Comparison of ENCODE assay signal across 8 mouse cellular contexts in the genomic region with DNA sequence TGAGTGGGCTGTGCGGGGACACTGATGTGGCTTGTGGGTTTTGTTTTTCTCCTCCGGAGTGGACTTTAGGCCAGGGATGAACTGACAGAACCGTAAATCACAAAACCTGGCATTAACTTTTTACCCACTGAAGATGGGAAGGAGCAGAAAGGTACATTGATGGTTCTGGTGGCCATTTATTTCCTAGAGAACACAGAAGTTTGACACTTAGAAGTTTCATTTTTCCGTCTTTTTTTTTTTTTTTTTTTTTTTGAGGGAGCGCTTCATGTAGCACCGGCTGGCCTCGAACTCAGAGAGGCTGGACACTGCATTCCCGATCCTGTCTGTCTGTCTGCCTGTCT. TPM values are rescaled to one million over a fixed set of nuclear protein-coding genes. Genes with fewer than 3 reads are reported as not detected.
DNase-seq lines count a peak whose midpoint lies in the region; ATAC-seq and TF ChIP-seq lines count a peak whose summit lies in the region.

No protein-coding gene starts in this region.

- peak overlapping the region; percentile 98 for H3K9ac ChIP-seq in lung, embryonic 16.5 days (ENCODE audit: low read length)
- H3K9ac ChIP-seq in embryonic facial prominence, embryonic 14.5 days (ENCODE audit: low read depth, low read length), result peak overlapping the region; percentile 96

- H3K4me1 ChIP-seq in lung, embryonic 16.5 days (replicated peaks; ENCODE audit: control insufficient read depth, insufficient read depth, low read length), result peaks cover 27% of the 10 kb centered on the region
- peaks cover 20% of the 10 kb centered on the region for H3K4me1 ChIP-seq in embryonic facial prominence, embryonic 14.5 days (ENCODE audit: control insufficient read depth, insufficient read depth, low read length)
- peaks cover 35% of the 10 kb centered on the region for H3K4me1 ChIP-seq in limb, embryonic 10.5 days
- H3K4me1 ChIP-seq in olfactory bulb, adult 2 months (ENCODE audit: control insufficient read depth, insufficient read depth, low read length), result peaks cover 8% of the 10 kb centered on the region

- peak overlapping the region; percentile 78 for H3K4me2 ChIP-seq in lung, embryonic 16.5 days (ENCODE audit: low read depth, low read length)
- peak overlapping the region; percentile 80 for H3K4me2 ChIP-seq in embryonic facial prominence, embryonic 14.5 days (ENCODE audit: low read depth, low read length)

- no peak for ATAC-seq in lung, embryonic 16.5 days (ENCODE audit: low read depth)
- ATAC-seq in embryonic facial prominence, embryonic 14.5 days (ENCODE audit: low read depth), result no peak

- TF ChIP-seq POLR2A in olfactory bulb, adult 2 months (IDR thresholded peaks at IDR 0.05; ENCODE audit: insufficient read depth, low read depth, low read length), result no peak

- WGBS in lung, embryonic 16.5 days, result 0% methylated on average over 8 of the region's 8 CpGs
- WGBS in embryonic facial prominence, embryonic 14.5 days, result under 1% methylated on average over 8 of the region's 8 CpGs
- WGBS in limb, embryonic 10.5 days, result 3% methylated on average over 8 of the region's 8 CpGs
- 2% methylated on average over 8 of the region's 8 CpGs for WGBS in olfactory bulb, adult 2 months

- H3K27me3 ChIP-seq in lung, embryonic 16.5 days (ENCODE audit: control insufficient read depth, insufficient read depth, low read depth, low read length), result no peaks in the 10 kb centered on the region
- no peaks in the 10 kb centered on the region for H3K27me3 ChIP-seq in embryonic facial prominence, embryonic 14.5 days (replicated peaks; ENCODE audit: control insufficient read depth, insufficient read depth, low read length)
- no peaks in the 10 kb centered on the region for H3K27me3 ChIP-seq in limb, embryonic 10.5 days (ENCODE audit: low read depth, poor library complexity, severe bottlenecking)

- no peak for TF ChIP-seq CTCF in olfactory bulb, adult 2 months (IDR thresholded peaks at IDR 0.05; ENCODE audit: insufficient read depth, low read depth, low read length)

- H3K36me3 ChIP-seq in lung, embryonic 16.5 days (ENCODE audit: control insufficient read depth, insufficient read depth, low read length), result no peaks in the 10 kb centered on the region
- H3K36me3 ChIP-seq in embryonic facial prominence, embryonic 14.5 days (ENCODE audit: control insufficient read depth, insufficient read depth, low read length), result peaks cover 33% of the 10 kb centered on the region
- H3K36me3 ChIP-seq in limb, embryonic 10.5 days, result peaks cover 53% of the 10 kb centered on the region

- no peak for DNase-seq in lung, adult 18-20 months
- DNase-seq in embryonic facial prominence, embryonic 14.5 days (ENCODE audit: low spot score), result no peak
- DNase-seq in limb, embryonic 10.5 days (ENCODE audit: low spot score), result no peak
- no peak for DNase-seq in ovary, postnatal 36 days (ENCODE audit: low spot score)
- DNase-seq in adrenal gland, adult (ENCODE audit: inconsistent age in 2 of 2, low spot score in 1 of 2), result no peak
- DNase-seq in kidney, adult 18-20 months, result no peak

- no peaks in the 10 kb centered on the region for H3K9me3 ChIP-seq in lung, embryonic 16.5 days (ENCODE audit: control insufficient read depth, low read length)
- H3K9me3 ChIP-seq in embryonic facial prominence, embryonic 14.5 days (ENCODE audit: control insufficient read depth, low read length), result no peaks in the 10 kb centered on the region
- H3K9me3 ChIP-seq in limb, embryonic 10.5 days (replicated peaks), result no peaks in the 10 kb centered on the region

- peak overlapping the region; percentile 99 for H3K4me3 ChIP-seq in lung, embryonic 16.5 days (ENCODE audit: low read length)
- H3K4me3 ChIP-seq in embryonic facial prominence, embryonic 14.5 days (ENCODE audit: low read depth, low read length), result peak overlapping the region; percentile 99
- peak overlapping the region; percentile 97 for H3K4me3 ChIP-seq in limb, embryonic 10.5 days
- peak overlapping the region; percentile 88 for H3K4me3 ChIP-seq in olfactory bulb, adult 2 months (ENCODE audit: insufficient read depth, low read depth, low read length)

- peak overlapping the region; percentile 97 for H3K27ac ChIP-seq in lung, embryonic 16.5 days (ENCODE audit: low read length)
- peak overlapping the region; percentile 96 for H3K27ac ChIP-seq in embryonic facial prominence, embryonic 14.5 days (replicated peaks; ENCODE audit: low read depth, low read length)
- peak overlapping the region; percentile 99 for H3K27ac ChIP-seq in limb, embryonic 10.5 days
- no peak overlapping the region for H3K27ac ChIP-seq in olfactory bulb, adult 2 months (ENCODE audit: insufficient read depth, low read depth, low read length)

RNA-seq across cellular contexts. Expression of a gene that starts 1.1 kb away (rescaled TPM):
- polyA plus RNA-seq in lung, embryonic 16.5 days (2015; fragmentation: Nextera tagmentation; extraction: Ambion mirVana), result 33.8 and 35.3 TPM in 2 replicates
- polyA plus RNA-seq in embryonic facial prominence, embryonic 14.5 days (2014; fragmentation: Nextera tagmentation; extraction: Ambion mirVana), result 46.9 and 48.4 TPM in 2 replicates
- 58.1 and 68.3 TPM in 2 replicates for polyA plus RNA-seq in limb, embryonic 10.5 days (2016; fragmentation: Nextera tagmentation; extraction: Ambion mirVana)
- 147 TPM in 1 of 2 replicates, not detected in the other for polyA plus RNA-seq in olfactory bulb, adult 2 months (2012; ENCODE audit: insufficient read depth, insufficient read length, low replicate concordance, missing spikeins)

RNA-seq across cellular contexts. Expression of a gene that starts 20.1 kb away (rescaled TPM):
- 53.3 and 56.2 TPM in 2 replicates for polyA plus RNA-seq in lung, embryonic 16.5 days (2015; fragmentation: Nextera tagmentation; extraction: Ambion mirVana)
- polyA plus RNA-seq in embryonic facial prominence, embryonic 14.5 days (2014; fragmentation: Nextera tagmentation; extraction: Ambion mirVana), result 44.3 and 44.4 TPM in 2 replicates
- 44.5 and 45.4 TPM in 2 replicates for polyA plus RNA-seq in limb, embryonic 10.5 days (2016; fragmentation: Nextera tagmentation; extraction: Ambion mirVana)
- polyA plus RNA-seq in olfactory bulb, adult 2 months (2012; ENCODE audit: insufficient read depth, insufficient read length, low replicate concordance, missing spikeins), result not detected in 2 replicates

RNA-seq across cellular contexts. Expression of a gene that starts 38.7 kb away (rescaled TPM):
- polyA plus RNA-seq in lung, embryonic 16.5 days (2015; fragmentation: Nextera tagmentation; extraction: Ambion mirVana), result 20.6 and 22.6 TPM in 2 replicates
- 24.1 and 30.1 TPM in 2 replicates for polyA plus RNA-seq in embryonic facial prominence, embryonic 14.5 days (2014; fragmentation: Nextera tagmentation; extraction: Ambion mirVana)
- 19.4 and 30.7 TPM in 2 replicates for polyA plus RNA-seq in limb, embryonic 10.5 days (2016; fragmentation: Nextera tagmentation; extraction: Ambion mirVana)
- not detected in 2 replicates for polyA plus RNA-seq in olfactory bulb, adult 2 months (2012; ENCODE audit: insufficient read depth, insufficient read length, low replicate concordance, missing spikeins)
